In the genomic region with DNA sequence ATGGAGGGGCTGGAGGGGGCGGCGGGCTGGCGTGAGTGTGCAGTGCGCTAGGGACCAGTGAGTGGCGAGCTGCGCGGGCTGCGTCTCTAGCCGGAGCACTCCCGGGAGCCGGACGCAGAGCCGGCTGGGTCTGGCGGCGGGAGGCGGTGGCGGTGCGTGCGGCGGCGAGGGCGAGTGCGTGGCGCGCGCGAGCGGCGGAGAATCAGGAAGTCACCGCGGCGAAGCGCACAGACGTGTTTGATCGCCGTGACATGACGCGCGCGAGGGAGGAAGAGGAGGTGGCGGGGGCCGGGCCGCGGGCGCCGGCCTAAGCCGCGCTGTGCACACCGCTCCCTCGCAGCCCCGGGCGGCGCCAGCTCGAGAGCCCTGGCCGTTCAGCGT, we compare ENCODE assay signal across 7 mouse cellular contexts. TPM values are rescaled to one million over a fixed set of nuclear protein-coding genes. Genes with fewer than 3 reads are reported as not detected.
DNase-seq lines count a peak whose midpoint lies in the region; ATAC-seq lines count a peak whose summit lies in the region.

No protein-coding gene starts in this region.

- H3K4me1 ChIP-seq in forebrain, embryonic 13.5 days: peaks cover 34% of the 10 kb centered on the region
- H3K4me1 ChIP-seq in hindbrain, embryonic 11.5 days (replicated peaks; ENCODE audit: control insufficient read depth, insufficient read depth, low read length): 0 out of 2 replicates have a peak, but pooled peaks cover 2% of the 10 kb centered on the region
- peaks cover 24% of the 10 kb centered on the region for H3K4me1 ChIP-seq in limb, embryonic 15.5 days
- H3K4me1 ChIP-seq in midbrain, embryonic 14.5 days (ENCODE audit: control insufficient read depth, insufficient read depth, low read length): peaks cover 17% of the 10 kb centered on the region

- no peaks in the 10 kb centered on the region for H3K36me3 ChIP-seq in forebrain, embryonic 13.5 days (ENCODE audit: poor library complexity, severe bottlenecking)
- no peaks in the 10 kb centered on the region for H3K36me3 ChIP-seq in hindbrain, embryonic 11.5 days (ENCODE audit: control insufficient read depth, insufficient read depth, low read length)
- H3K36me3 ChIP-seq in limb, embryonic 15.5 days: no peaks in the 10 kb centered on the region
- no peaks in the 10 kb centered on the region for H3K36me3 ChIP-seq in midbrain, embryonic 14.5 days (ENCODE audit: control insufficient read depth, insufficient read depth, low read length)

- peak overlapping the region; percentile 74 for H3K9ac ChIP-seq in forebrain, embryonic 13.5 days
- peak overlapping the region; percentile 50 for H3K9ac ChIP-seq in hindbrain, embryonic 11.5 days (ENCODE audit: low read depth, low read length)
- H3K9ac ChIP-seq in limb, embryonic 15.5 days: peak overlapping the region; percentile 70
- H3K9ac ChIP-seq in midbrain, embryonic 14.5 days (replicated peaks; ENCODE audit: low read length): peak overlapping the region; percentile 61

- H3K9me3 ChIP-seq in forebrain, embryonic 13.5 days (replicated peaks): no peaks in the 10 kb centered on the region
- no peaks in the 10 kb centered on the region for H3K9me3 ChIP-seq in hindbrain, embryonic 11.5 days (ENCODE audit: control insufficient read depth, low read length)
- H3K9me3 ChIP-seq in limb, embryonic 15.5 days: no peaks in the 10 kb centered on the region
- H3K9me3 ChIP-seq in midbrain, embryonic 14.5 days (ENCODE audit: control insufficient read depth, low read length): no peaks in the 10 kb centered on the region

- no peak; the same call in 1 of the 2 replicates for ATAC-seq in forebrain, embryonic 13.5 days
- ATAC-seq in hindbrain, embryonic 11.5 days (ENCODE audit: low FRiP score): 0 out of 2 replicates have a peak, but pooled peaks have one; percentile 36
- peak; percentile 11; the same call in 1 of the 2 replicates for ATAC-seq in limb, embryonic 15.5 days (ENCODE audit: insufficient number of reproducible peaks, low FRiP score, low TSS enrichment, low read depth)
- ATAC-seq in midbrain, embryonic 14.5 days (ENCODE audit: low FRiP score, low TSS enrichment): peak; percentile 29

- H3K27me3 ChIP-seq in forebrain, embryonic 13.5 days: peaks cover 31% of the 10 kb centered on the region
- H3K27me3 ChIP-seq in hindbrain, embryonic 11.5 days (ENCODE audit: control insufficient read depth, insufficient read depth, low read length): peaks cover 40% of the 10 kb centered on the region
- H3K27me3 ChIP-seq in limb, embryonic 15.5 days: no peaks in the 10 kb centered on the region
- peaks cover 5% of the 10 kb centered on the region; the same call in 1 of the 2 replicates for H3K27me3 ChIP-seq in midbrain, embryonic 14.5 days (ENCODE audit: control insufficient read depth, insufficient read depth, low read length)

- H3K27ac ChIP-seq in forebrain, embryonic 13.5 days: no peak overlapping the region
- H3K27ac ChIP-seq in hindbrain, embryonic 11.5 days (ENCODE audit: low read depth, low read length): no peak overlapping the region
- H3K27ac ChIP-seq in limb, embryonic 15.5 days: peak overlapping the region; percentile 99
- H3K27ac ChIP-seq in midbrain, embryonic 14.5 days (replicated peaks; ENCODE audit: low read depth, low read length): peak overlapping the region; percentile 92

- peak; percentile 65 for DNase-seq in ES-CJ7 (ENCODE audit: low read depth, low spot score)
- DNase-seq in ZHBTc4 (ENCODE audit: low read depth, low spot score): peak; percentile 70
- DNase-seq in hindbrain, embryonic 11.5 days (ENCODE audit: low spot score): no peak
- DNase-seq in midbrain, embryonic 14.5 days: peak; percentile 79
- DNase-seq in spleen, postnatal 14 days (ENCODE audit: low spot score in 2 of 2): peak; percentile 49 to 60

- WGBS in forebrain, embryonic 13.5 days: under 1% methylated on average over 40 of the region's 56 CpGs
- WGBS in hindbrain, embryonic 11.5 days: under 1% methylated on average over 43 of the region's 56 CpGs
- 0% methylated on average over 36 of the region's 56 CpGs for WGBS in limb, embryonic 15.5 days
- WGBS in midbrain, embryonic 14.5 days: under 1% methylated on average over 39 of the region's 56 CpGs

- peak overlapping the region; percentile 75 for H3K4me3 ChIP-seq in forebrain, embryonic 13.5 days
- H3K4me3 ChIP-seq in hindbrain, embryonic 11.5 days (ENCODE audit: low read depth, low read length): peak overlapping the region; percentile 62
- peak overlapping the region; percentile 81 for H3K4me3 ChIP-seq in limb, embryonic 15.5 days
- peak overlapping the region; percentile 62 for H3K4me3 ChIP-seq in midbrain, embryonic 14.5 days (replicated peaks; ENCODE audit: low read depth, low read length)

- H3K4me2 ChIP-seq in forebrain, embryonic 13.5 days: peak overlapping the region; percentile 100
- peak overlapping the region; percentile 100 for H3K4me2 ChIP-seq in hindbrain, embryonic 11.5 days (replicated peaks; ENCODE audit: low read depth, low read length)
- H3K4me2 ChIP-seq in limb, embryonic 15.5 days: peak overlapping the region; percentile 96
- H3K4me2 ChIP-seq in midbrain, embryonic 14.5 days (ENCODE audit: low read length): peak overlapping the region; percentile 99

RNA-seq across cellular contexts. Expression of a gene that starts 2.3 kb away (rescaled TPM):
- 83.4 and 84.5 TPM in 2 replicates for polyA plus RNA-seq in forebrain, embryonic 13.5 days (2015; fragmentation: Nextera tagmentation; extraction: Ambion mirVana)
- polyA plus RNA-seq in hindbrain, embryonic 11.5 days (2014; fragmentation: Nextera tagmentation; extraction: Ambion mirVana): 41.8 and 41.9 TPM in 2 replicates
- 63.6 and 68.2 TPM in 2 replicates for polyA plus RNA-seq in limb, embryonic 15.5 days (2015; fragmentation: Nextera tagmentation; extraction: Ambion mirVana)
- polyA plus RNA-seq in midbrain, embryonic 14.5 days (2014; fragmentation: Nextera tagmentation; extraction: Ambion mirVana): 140 and 144 TPM in 2 replicates

Comparison
In these comparisons a context has a peak if more than half of its experiments do, and no peak if none do; other contexts are left out.
1. H3K27ac ChIP-seq: peak in limb, embryonic 15.5 days (single experiment) and midbrain, embryonic 14.5 days (single experiment); none in forebrain, embryonic 13.5 days (single experiment) and hindbrain, embryonic 11.5 days (single experiment).
2. Peak in every context shown above with its lines, with median percentiles within 50 percentile points of each other: H3K4me2 ChIP-seq, H3K4me3 ChIP-seq and H3K9ac ChIP-seq.